Mouse (Mus musculus) heart, adult 11 months (tissue): ENCODE measurements at regions not wholly inside any gene's neighbourhood (a gene's known extent, or its start where the extent isn't known, plus 50 kb on each side); places are given as distances from the start of the nearest gene placed in this dataset.

Experiments used
- DNase-seq: peaks from one replicate; pipeline ENCODE4 v3.0.0; 2022

GRCm38 (mm10) chr7:70972023-70972400 lies 379.3 kb downstream of the Gm10295 start:
- no peak for DNase-seq

GRCm38 (mm10) chr7:70971323-70972022 lies 379.8 kb downstream of the Gm10295 start:
- DNase-seq: no peak

- no peak for DNase-seq
Measured at GRCm38 (mm10) chr7:70952318-70952959, 398.8 kb downstream of the Gm10295 start.

- no peak for DNase-seq
Measured at GRCm38 (mm10) chr7:70948281-70948680, 403.0 kb downstream of the Gm10295 start.

DNA sequence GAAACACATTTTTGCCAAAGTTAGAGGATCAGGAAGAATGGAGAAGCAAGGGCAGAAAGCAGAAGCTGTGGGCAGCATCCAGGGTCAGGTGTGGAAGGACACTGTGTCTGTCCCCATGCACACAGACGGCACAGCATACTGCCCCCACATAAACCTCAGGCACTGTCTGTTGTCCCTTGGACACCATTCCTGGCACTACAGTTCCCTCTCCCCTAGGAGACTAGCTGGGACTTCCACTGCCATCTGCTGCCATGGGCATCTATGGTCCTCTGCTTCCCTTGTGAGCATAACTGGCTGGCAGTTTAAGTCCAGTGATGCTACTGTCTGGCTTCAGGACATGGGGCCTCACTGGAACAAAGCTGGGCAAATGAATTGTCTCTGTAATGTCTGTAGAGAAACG lies 405.0 kb downstream of the Gm10295 start:
- no peak for DNase-seq

DNA sequence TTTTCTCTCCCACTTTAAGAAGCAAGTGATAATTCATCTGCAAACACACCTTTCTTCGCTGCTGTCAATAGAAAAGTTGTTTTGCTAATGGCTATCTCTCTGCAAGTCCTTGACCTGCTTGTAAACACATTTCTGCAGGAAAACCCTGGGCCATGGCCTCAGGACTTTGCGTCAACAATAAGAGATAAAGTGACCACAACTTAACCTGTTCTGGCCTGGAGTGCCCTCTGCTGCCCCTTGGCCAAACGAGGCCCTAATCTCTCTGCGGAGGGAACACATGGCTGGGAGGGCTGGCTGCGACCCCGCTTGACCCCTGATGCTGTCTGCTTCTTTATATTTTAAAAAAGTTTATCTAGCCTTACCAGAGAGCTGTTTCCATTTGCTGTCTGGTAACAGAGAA lies 420.4 kb downstream of the Gm10295 start:
- DNase-seq: no peak

- no peak for DNase-seq
Measured at GRCm38 (mm10) chr7:70929935-70930334, 421.4 kb downstream of the Gm10295 start.

DNA sequence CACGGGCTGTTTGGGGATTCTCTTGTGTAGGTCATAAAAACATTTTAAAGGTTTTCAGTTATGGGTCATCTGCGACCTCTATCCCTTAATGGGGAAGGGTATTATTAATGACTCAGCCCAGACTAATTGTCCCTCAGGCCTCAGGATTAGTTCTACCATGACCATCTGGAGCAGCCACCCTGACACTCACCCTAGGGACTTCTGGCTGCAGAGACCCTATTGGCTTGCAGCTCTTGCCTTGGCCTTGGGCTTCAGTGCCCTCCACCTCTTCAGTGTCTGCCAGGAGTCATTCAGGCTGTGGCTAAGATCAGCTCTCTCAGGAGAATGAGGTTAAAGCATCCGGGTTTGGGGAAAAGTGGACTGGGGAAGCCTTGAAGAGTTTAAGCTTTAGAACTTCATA lies 423.3 kb downstream of the Gm10295 start:
- no peak for DNase-seq

DNA sequence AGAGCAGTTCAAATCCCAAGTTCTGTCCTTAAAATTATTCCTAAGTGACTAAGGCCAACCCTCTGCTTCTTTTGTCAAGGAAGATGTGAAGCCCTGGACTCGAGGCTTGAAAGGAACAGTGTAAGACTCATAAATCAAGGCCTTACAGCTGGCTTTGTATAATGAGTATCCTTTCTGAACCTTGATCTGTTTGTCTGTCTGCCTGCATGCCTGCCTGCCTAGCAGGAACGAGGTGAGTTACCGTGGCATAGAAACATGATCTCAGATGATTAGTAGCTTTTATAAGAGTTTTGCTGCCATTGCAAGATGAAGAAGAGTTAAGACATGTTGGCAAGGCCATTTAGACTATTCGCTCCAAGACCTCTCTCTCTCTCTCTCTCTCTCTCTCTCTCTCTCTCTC lies 434.3 kb downstream of the Gm10295 start:
- no peak for DNase-seq

GRCm38 (mm10) chr7:70908921-70909320 lies 442.4 kb downstream of the Gm10295 start:
- DNase-seq: no peak

DNA sequence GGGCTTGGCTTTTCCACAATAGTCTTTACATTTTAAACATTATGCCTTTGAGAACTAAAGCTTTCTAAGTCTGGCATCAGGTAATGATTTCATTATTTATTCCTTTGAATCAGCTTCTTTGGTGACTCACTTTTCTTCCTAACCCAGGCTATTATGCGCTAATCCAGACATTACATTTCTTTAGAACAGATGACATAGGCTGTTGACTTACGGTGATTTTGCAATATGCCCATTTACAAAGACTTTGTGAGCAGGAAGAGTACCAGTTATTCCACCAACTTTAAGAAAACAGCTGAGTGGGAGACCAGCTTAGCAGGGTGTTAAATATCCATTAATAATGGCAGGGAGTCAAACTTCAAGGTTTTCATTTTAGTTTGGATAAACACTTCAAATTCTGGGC lies 459.6 kb downstream of the Gm10295 start:
- DNase-seq: no peak

DNA sequence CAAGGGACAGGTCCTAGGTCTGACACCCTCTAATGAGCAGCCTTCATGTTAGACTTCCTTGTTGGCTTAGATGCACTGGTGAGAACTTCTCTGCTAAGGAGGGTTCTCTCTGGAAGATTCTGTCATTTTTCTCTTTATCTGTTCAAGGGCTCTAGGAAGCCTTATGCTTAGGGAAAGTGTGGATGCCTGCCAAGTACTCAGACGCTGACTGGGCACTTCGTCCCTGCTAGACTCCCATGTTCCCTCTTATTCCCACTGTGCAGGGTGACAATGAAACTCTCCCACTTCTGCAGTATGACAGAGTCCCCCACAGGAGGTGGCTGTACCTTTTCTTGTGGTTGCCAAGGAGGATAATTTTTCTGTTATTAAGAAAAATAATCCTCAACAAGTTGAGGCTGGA lies 470.8 kb downstream of the Gm10295 start:
- DNase-seq: no peak

DNA sequence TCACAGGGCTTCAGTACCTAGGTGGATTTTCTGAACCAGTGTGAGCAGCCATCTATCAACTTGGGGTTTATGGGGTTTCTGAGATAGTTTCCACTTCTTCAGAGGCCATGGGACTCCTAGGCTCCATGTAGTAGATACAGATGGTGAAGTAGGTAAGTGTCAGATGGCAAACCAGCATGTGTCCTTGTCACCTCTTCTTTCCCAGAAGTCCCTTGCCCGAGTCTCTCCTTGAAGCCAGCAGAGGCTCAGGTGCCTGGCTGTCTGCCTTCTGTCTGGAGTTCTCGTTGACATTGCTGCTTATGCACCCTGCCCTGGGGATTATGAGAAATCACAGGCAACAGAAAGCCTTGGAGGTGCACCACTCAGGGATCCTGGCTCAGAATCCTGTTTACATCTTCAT lies 476.9 kb downstream of the Gm10295 start:
- no peak for DNase-seq

DNA sequence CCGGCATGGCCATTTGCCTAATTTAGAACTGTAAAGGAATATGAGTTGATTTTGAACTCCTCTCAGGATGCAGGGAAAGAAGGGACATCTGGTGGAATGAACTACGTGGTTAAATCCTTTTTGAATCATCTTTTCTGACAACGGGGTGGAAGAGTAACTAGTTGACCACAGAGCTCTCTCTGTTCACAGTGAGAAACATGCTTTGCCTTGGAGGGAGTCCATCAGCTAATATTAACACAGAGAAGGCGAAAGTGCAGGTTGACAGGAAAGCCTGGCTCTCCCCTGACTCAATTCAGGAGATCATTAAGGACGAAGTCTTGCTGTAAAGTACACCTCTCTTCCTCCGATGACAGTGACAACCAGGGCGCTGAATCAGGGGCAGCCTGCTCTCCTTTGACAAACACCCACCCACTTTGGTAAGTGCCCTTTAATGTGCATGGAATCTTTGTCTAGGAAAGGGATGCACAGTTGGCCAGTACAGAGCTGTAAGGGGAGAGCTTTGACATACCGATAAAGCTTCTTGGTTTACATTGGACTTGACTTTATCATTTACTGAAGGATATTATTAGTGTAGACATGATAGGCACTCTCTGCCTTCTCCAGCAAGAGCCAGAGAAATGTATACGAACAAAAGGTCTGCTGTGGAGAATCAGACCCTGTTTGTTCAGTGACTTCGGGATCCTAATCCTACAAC lies 480.3 kb downstream of the Gm10295 start:
- DNase-seq: peak; percentile 35

- peak; percentile 41 for DNase-seq
Measured at GRCm38 (mm10) chr7:70869125-70869524, 482.2 kb downstream of the Gm10295 start.

DNA sequence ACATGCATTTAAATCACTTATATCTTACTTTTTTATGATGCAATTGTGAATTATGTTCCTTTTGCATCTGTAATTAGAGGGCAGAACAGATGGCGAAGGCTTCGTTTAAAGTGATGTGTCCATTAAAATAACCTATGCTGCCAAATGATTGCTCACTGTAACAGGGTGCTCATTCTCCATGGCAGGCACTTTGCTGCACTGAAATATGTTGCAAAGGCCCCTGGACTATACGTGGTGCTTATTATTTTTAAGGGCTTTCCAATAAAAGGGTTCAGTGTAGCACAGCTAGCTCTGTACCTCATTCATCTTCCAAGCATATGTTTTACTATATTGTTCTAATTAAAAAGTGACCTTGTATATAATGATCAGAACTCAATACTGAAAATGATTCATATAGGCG lies 491.3 kb downstream of the Gm10295 start:
- peak; percentile 51 for DNase-seq

GRCm38 (mm10) chr7:70850726-70851125 lies 484.2 kb upstream of the Nr2f2 start:
- DNase-seq: peak; percentile 89

DNA sequence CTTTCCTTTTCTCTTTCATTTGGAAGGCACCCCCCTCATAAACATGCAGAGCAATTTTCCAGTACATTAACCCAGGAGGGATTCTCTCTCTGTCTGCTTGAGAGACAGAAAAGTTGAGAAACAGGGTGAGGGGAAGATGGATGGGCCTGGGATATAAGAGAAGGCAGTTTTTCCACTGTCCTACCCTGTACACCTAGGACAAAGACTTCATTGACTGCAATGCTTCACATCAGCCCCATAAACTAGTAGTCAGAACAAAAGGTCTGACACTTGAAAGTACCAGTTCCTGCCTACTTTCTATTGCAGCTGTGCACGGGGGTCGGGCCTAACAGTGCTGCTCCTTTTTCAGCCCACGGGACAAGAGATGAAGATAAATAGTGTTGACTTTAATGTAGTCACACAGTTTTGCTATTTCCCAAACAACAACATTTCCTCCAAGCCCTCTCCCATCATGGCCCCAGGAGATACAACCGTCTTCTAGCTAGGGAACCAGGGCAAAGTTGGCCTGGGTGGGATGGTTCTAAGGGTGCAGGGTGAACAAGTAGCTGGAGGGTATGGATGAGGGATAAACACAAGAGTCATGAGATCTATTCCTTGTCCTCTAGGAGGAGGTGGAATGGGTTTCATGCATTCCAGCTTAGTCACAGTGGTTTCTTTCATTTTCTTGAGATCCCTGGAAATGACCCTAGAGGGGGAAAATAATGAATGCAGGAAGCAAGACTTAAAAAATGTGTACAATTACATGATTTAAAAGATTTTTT lies 481.7 kb upstream of the Nr2f2 start:
- DNase-seq: no peak

DNA sequence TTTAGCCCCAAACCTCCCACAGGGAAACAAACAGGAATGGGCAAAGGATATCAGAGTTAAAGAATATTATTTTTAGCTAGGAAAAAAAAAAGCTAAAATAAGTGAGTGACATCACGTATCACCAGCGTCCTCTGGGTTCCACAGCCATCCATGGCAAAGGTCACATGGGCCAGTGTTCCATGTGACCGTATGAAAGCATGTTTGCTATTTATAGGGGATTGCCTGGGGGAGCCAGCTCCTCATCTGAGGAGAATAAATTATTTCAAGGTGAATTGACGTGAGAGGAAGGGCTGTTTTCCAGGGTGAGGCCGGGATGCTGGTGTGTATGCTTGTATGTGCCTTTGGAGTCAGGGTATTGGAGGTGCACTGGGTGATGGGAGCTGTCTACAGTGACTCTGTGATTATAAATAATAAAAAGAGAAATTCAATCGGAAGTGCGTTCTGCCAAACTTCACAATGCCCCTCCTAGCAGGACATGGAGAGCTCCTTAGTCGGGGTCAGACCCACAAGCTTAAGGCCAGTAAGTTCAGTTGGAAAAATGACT lies 481.0 kb upstream of the Nr2f2 start:
- peak; percentile 88 for DNase-seq

DNA sequence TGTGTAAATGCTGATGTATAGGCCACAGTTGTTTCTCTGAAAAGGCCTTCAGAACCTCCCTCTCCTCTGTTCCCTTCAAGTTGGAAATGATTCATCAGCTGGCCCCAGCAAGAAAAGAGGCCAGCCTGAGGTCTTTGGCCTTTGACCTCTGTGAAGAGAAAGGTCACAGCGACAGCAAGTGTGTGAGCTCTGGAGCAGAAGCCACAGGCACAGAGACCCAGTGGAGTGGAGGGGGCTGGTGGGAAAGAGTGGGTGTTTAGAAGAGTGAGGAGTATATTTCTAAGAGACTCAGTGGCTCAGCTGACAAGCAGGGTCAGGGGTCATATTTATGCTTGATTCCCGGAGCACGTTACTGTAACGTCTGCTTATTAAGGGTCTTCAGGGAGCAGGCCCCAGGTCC lies 479.5 kb upstream of the Nr2f2 start:
- DNase-seq: peak; percentile 90

GRCm38 (mm10) chr7:70840142-70840541 lies 473.6 kb upstream of the Nr2f2 start:
- DNase-seq: no peak

GRCm38 (mm10) chr7:70839190-70839589 lies 472.7 kb upstream of the Nr2f2 start:
- DNase-seq: no peak

DNA sequence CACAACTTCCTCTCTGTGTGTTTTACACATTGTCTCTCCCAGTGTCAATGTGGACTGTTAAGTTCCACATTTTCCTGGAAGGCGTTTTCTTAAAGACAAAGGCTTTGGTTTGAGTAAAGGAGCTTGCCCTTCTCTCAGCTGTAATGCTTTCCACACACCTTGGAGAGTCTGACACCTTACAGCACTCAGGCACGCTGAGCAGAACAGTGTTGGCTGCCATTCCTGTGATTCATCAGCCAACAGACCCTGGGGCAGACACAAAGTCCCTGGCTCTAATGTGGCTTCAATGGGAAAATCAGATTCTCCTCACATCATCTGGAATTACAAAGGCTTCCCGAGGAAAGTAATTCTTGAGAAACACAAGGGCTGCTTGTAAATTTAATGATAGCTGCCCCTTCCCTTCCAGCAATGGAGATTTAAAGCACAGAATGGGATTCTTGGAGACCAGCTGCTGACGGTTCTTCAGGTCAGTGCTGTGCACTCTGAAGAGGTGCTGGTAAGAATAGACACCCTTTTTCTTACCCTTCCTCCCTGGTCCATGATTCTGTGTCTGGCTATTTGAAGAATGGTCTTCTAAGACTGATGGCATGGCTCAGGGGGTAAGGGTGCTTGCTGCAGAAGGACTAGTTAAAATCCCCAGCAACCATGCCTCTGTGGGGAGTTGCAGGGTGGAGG lies 468.4 kb upstream of the Nr2f2 start:
- no peak for DNase-seq
